Mouse (Mus musculus): ENCODE data around the gene Frg2f1. TPM values are rescaled to one million over a fixed set of nuclear protein-coding genes. Genes with fewer than 3 reads are reported as not detected.

Frg2f1 gene
- polyA plus RNA-seq, 1 experiment from 2014 or later: 0.58 TPM

DNA sequence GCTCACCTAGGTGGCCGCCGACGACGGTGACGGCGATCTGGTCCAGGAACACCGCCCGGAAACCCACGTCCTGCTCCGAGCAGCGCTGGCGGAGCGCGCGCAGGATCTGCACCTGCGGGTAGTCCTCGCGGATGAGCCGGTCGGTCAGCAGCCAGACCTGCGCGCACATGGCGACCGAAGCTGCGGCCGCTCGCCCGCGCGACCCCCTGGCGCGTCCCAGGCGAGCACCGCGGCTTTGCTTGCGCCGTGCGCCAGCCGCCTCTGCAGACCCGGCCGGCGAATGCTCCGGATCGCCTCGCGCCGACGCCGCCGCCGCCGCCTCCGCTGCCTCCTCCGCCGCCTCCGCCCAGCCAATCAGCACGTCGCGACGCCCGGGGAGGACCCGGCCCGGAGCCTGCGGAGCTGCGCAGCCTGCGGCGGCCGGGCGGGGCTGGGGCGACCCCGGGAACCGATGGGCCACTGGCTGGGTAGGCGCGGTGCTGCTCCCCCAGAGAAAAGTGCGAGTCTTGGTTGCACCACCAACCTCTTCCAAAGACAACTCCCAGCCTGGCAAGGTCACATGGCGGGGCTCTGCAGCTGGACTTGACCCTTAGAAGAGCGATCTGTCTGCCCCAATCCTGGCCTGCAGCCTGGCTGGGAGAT is 46.9 kb downstream of the Frg2f1 start, which contains the start of gene Rimkla:
Gene Rimkla, minus strand, starts transcription at position 338 of the 642 bp plus-strand sequence.
- DNase-seq: peak; percentile 6
- peaks cover 55% of the 10 kb centered on the region for H3K27me3 ChIP-seq
- under 1% methylated on average over 77 of the region's 77 CpGs for WGBS (ENCODE audit: insufficient replicate concordance)

DNA sequence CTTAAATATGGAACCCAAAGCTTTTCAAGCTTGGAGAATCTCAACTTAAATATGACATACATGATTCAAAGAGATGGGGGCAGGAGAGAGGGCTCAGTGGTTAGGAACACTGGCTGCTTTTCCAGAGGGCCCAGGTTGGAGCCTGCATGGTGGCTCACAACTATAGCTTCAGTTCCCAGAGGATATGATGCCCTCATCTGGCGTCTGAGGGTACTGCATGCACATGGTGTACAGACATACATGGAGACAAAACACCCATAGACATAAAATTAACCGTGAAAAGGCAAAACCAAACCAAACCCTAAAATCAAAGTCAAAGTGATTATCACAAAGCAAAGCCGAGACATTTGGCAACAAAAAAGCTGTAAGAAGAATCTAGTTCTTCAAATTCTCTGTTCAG is 48.5 kb downstream of the Frg2f1 start:
- ATAC-seq (ENCODE audit: low read depth) (no peak), DNase-seq (peak; percentile 10)
- Histone ChIP-seq H3K36me3 (no peaks in the 10 kb centered on the region), H3K4me2 (no peak overlapping the region), H3K27me3 (peaks cover 51% of the 10 kb centered on the region), H3K27ac (no peak overlapping the region), H3K9ac (no peak overlapping the region), H3K4me1 (replicated peaks) (peaks cover 11% of the 10 kb centered on the region), H3K4me3 (replicated peaks) (no peak overlapping the region), H3K9me3 (replicated peaks) (no peaks in the 10 kb centered on the region)
- 60% methylated on average over 3 of the region's 3 CpGs for WGBS (ENCODE audit: insufficient replicate concordance)

More for the DNA sequence above, 46.9 kb downstream of the Frg2f1 start, which contains the start of gene Rimkla:
- peak within 1 kb of the TSS; percentile 52 for H3K4me3 ChIP-seq (replicated peaks)
- no peaks in the 10 kb centered on the region for H3K9me3 ChIP-seq (replicated peaks)
- ATAC-seq (ENCODE audit: low read depth): peak; percentile 50; the same call in 1 of the 2 replicates
- H3K27ac ChIP-seq: no peak within 1 kb of the TSS
- H3K9ac ChIP-seq: no peak within 1 kb of the TSS
- H3K36me3 ChIP-seq: no peaks in the 10 kb centered on the region
- peak within 1 kb of the TSS; percentile 67 for H3K4me2 ChIP-seq
- H3K4me1 ChIP-seq (replicated peaks): peaks cover 11% of the 10 kb centered on the region

DNA sequence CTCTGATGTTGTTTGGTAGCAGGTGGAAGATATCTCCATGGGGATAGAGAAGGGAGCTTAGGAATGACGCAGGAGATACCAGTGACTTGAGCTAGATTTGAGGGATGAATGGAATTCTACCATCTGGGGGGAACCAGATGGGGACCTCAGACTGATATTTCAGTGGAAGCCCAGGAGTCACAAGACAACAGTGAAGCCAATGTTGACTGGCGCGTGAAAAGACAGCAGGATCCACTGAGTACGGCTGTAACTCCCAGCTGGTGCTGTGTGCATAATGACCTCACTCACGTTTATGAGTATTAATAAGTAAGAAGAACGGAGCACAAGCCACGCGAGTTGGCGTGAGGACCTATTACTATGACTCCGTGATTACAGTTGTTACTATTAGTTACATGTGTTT is 49.7 kb downstream of the Frg2f1 start:
- Histone ChIP-seq H3K27ac (no peak overlapping the region), H3K4me1 (replicated peaks) (peaks cover 11% of the 10 kb centered on the region), H3K4me3 (replicated peaks) (no peak overlapping the region), H3K9me3 (replicated peaks) (no peaks in the 10 kb centered on the region), H3K9ac (no peak overlapping the region), H3K27me3 (peaks cover 45% of the 10 kb centered on the region), H3K4me2 (no peak overlapping the region), H3K36me3 (no peaks in the 10 kb centered on the region)
- DNase-seq: no peak
- WGBS (ENCODE audit: insufficient replicate concordance): 78% methylated on average over 10 of the region's 10 CpGs
- ATAC-seq (ENCODE audit: low read depth): no peak

DNA sequence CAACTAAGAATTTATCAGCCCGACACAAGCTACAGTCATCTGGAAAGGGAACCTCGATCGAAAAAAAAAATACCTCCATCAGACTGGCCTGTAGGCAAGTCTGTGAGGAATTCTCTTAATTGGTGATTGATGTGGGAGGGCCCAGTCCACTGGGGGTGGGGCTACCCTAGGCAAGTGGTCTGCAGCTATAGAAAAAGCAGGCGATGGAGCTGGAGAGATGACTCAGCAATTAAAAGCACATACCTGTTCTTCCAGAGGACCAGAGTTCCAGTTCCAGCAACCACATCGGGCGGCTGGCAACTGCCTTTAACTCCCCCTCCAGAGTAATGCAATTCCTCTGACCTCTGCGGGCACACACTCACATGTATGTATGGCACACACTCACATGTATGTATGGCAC is 54.4 kb downstream of the Frg2f1 start:
- Histone ChIP-seq H3K36me3 (no peaks in the 10 kb centered on the region), H3K9ac (no peak overlapping the region), H3K9me3 (replicated peaks) (no peaks in the 10 kb centered on the region), H3K27me3 (peaks cover 5% of the 10 kb centered on the region; the same call in 1 of the 2 replicates), H3K4me2 (no peak overlapping the region), H3K4me1 (replicated peaks) (no peaks in the 10 kb centered on the region), H3K4me3 (replicated peaks) (no peak overlapping the region), H3K27ac (no peak overlapping the region)
- ATAC-seq (ENCODE audit: low read depth) (no peak), DNase-seq (no peak)
- 64% methylated on average over 7 of the region's 7 CpGs for WGBS (ENCODE audit: insufficient replicate concordance)

DNA sequence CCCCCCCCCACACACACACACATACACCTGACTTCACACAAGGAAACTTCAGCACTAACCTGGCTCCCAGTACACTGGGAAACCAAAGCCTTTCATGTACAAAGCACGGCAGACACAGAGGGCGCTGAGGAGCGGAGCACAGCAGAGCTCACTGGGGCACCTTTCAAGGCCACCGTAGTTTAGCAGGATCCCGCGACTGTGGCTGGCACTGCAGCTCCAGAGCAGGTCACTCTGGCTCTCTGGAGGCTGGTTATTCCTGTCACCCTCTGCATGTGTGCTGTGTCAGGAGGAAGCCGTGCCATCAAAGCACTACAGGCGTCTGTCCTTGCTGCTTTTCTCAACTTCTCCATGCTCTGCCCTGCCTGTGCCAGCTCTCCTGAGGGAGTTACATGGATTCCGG is 56.3 kb downstream of the Frg2f1 start:
- Histone ChIP-seq H3K4me1 (replicated peaks) (no peaks in the 10 kb centered on the region), H3K4me3 (replicated peaks) (no peak overlapping the region), H3K4me2 (no peak overlapping the region), H3K27me3 (no peaks in the 10 kb centered on the region), H3K9ac (no peak overlapping the region), H3K27ac (no peak overlapping the region), H3K9me3 (replicated peaks) (no peaks in the 10 kb centered on the region), H3K36me3 (no peaks in the 10 kb centered on the region)
- ATAC-seq (ENCODE audit: low read depth): no peak
- 43% methylated on average over 9 of the region's 9 CpGs for WGBS (ENCODE audit: insufficient replicate concordance)
- DNase-seq: no peak

Other genes starting within 250 kb of the Frg2f1 start
- gene Ybx1, start 244.9 kb downstream of the Frg2f1 start, polyA plus RNA-seq (2015; fragmentation: Nextera tagmentation; extraction: Ambion mirVana): 342 and 392 TPM in 2 replicates
- 87.9 and 92.5 TPM in 2 replicates for gene Ppih, start 219.0 kb downstream of the Frg2f1 start, polyA plus RNA-seq (2015; fragmentation: Nextera tagmentation; extraction: Ambion mirVana)
- gene Ccdc30, start 124.0 kb downstream of the Frg2f1 start, polyA plus RNA-seq (2015; fragmentation: Nextera tagmentation; extraction: Ambion mirVana): 1.1 and 2.0 TPM in 2 replicates
- gene Ppcs, start 117.1 kb downstream of the Frg2f1 start, polyA plus RNA-seq (2015; fragmentation: Nextera tagmentation; extraction: Ambion mirVana): 14.9 and 16.0 TPM in 2 replicates
- gene Zmynd12, start 116.7 kb downstream of the Frg2f1 start, polyA plus RNA-seq (2015; fragmentation: Nextera tagmentation; extraction: Ambion mirVana): 0.17 TPM in 1 of 2 replicates, not detected in the other
- 0.05 TPM in 2 replicates for gene Rimkla, start 46.9 kb downstream of the Frg2f1 start, polyA plus RNA-seq (2015; fragmentation: Nextera tagmentation; extraction: Ambion mirVana)
- 5.4 and 7.4 TPM in 2 replicates for gene Foxj3, start 2.5 kb downstream of the Frg2f1 start, polyA plus RNA-seq (2015; fragmentation: Nextera tagmentation; extraction: Ambion mirVana)
- gene Guca2a, start 98.2 kb upstream of the Frg2f1 start, polyA plus RNA-seq (2015; fragmentation: Nextera tagmentation; extraction: Ambion mirVana): 0.20 TPM in 1 of 2 replicates, not detected in the other
- not detected in 2 replicates for gene Guca2b, start 119.4 kb upstream of the Frg2f1 start, polyA plus RNA-seq (2015; fragmentation: Nextera tagmentation; extraction: Ambion mirVana)
- 2.1 and 2.6 TPM in 2 replicates for gene Hivep3, start 194.3 kb upstream of the Frg2f1 start, polyA plus RNA-seq (2015; fragmentation: Nextera tagmentation; extraction: Ambion mirVana)

All from liver, embryonic 13.5 days (tissue).